8 mouse cellular contexts compared by ENCODE assay signal in genomic region chr7:80403551-80403950, GRCm38 (mm10). TPM values are rescaled to one million over a fixed set of nuclear protein-coding genes. Genes with fewer than 3 reads are reported as not detected.
A peak's percentile ranks its signal among the peaks of the same experiment; 100 is the strongest.
DNase-seq lines count a peak whose midpoint lies in the region; ATAC-seq and TF ChIP-seq lines count a peak whose summit lies in the region.

No protein-coding gene starts in this region.

- DNase-seq in adrenal gland, adult 18-20 months (ENCODE audit: low spot score in 2 of 2): peak; percentile 57 to 58
- peak; percentile 86 for DNase-seq in embryonic facial prominence, embryonic 14.5 days (ENCODE audit: low spot score)
- DNase-seq in heart, postnatal 10 days: peak; percentile 90 to 91
- DNase-seq in kidney, postnatal 36 days: peak; percentile 82 to 86
- DNase-seq in urinary bladder, postnatal 4 days (ENCODE audit: low spot score in 2 of 2): peak; percentile 77

- H3K36me3 ChIP-seq in E14TG2a.4 (ENCODE audit: insufficient read depth, low read length): no peaks in the 10 kb centered on the region
- no peaks in the 10 kb centered on the region for H3K36me3 ChIP-seq in embryonic facial prominence, embryonic 14.5 days (ENCODE audit: control insufficient read depth, insufficient read depth, low read length)
- H3K36me3 ChIP-seq in macrophage (ENCODE audit: inconsistent target): no peaks in the 10 kb centered on the region

- no peak for TF ChIP-seq CTCF in E14TG2a.4 (conservative IDR thresholded peaks at IDR 0.05; ENCODE audit: low read length)

- peaks cover 33% of the 10 kb centered on the region for H3K79me2 ChIP-seq in macrophage (ENCODE audit: inconsistent target)

- intact Hi-C loops in heart, postnatal 10 days (cut with DNase I): loop anchor here (2.0 kb wide), 1 partner anchor 17 kb away; the partner anchor contains the start of gene Fes

- H3K27ac ChIP-seq in embryonic facial prominence, embryonic 14.5 days (replicated peaks; ENCODE audit: low read depth, low read length): peak overlapping the region; percentile 2; the same call in 1 of the 2 replicates
- H3K27ac ChIP-seq in macrophage: peak overlapping the region; percentile 92

- no peaks in the 10 kb centered on the region for H3K9me3 ChIP-seq in E14TG2a.4 (ENCODE audit: low read length)
- no peaks in the 10 kb centered on the region for H3K9me3 ChIP-seq in embryonic facial prominence, embryonic 14.5 days (ENCODE audit: control insufficient read depth, low read length)

- H3K4me3 ChIP-seq in E14TG2a.4 (replicated peaks; ENCODE audit: low read length): peak overlapping the region; percentile 87
- H3K4me3 ChIP-seq in embryonic facial prominence, embryonic 14.5 days (ENCODE audit: low read depth, low read length): peak overlapping the region; percentile 90
- peak overlapping the region; percentile 35 for H3K4me3 ChIP-seq in macrophage (ENCODE audit: inconsistent target)

- peaks cover 76% of the 10 kb centered on the region for H3K27me3 ChIP-seq in E14TG2a.4 (ENCODE audit: insufficient read depth, low read length)
- no peaks in the 10 kb centered on the region for H3K27me3 ChIP-seq in embryonic facial prominence, embryonic 14.5 days (replicated peaks; ENCODE audit: control insufficient read depth, insufficient read depth, low read length)

- H3K4me2 ChIP-seq in embryonic facial prominence, embryonic 14.5 days (ENCODE audit: low read depth, low read length): peak overlapping the region; percentile 89

- peaks cover 32% of the 10 kb centered on the region for H3K4me1 ChIP-seq in E14TG2a.4 (replicated peaks; ENCODE audit: low read depth, low read length)
- peaks cover 18% of the 10 kb centered on the region for H3K4me1 ChIP-seq in embryonic facial prominence, embryonic 14.5 days (ENCODE audit: control insufficient read depth, insufficient read depth, low read length)

- no peak for ATAC-seq in embryonic facial prominence, embryonic 14.5 days (ENCODE audit: low read depth)
- ATAC-seq in erythroid progenitor cell, adult 5-6 weeks (replicated peaks; ENCODE audit: low FRiP score, poor library complexity, severe bottlenecking): no peak

- WGBS in embryonic facial prominence, embryonic 14.5 days: 39% methylated on average over 9 of the region's 9 CpGs
- WGBS in macrophage (ENCODE audit: missing documents): 13% methylated on average over 6 of the region's 9 CpGs

- H3K9ac ChIP-seq in embryonic facial prominence, embryonic 14.5 days (ENCODE audit: low read depth, low read length): peak overlapping the region; percentile 97; the same call in 1 of the 2 replicates

RNA-seq across cellular contexts. Expression of gene Furin, which starts 1.7 kb away (rescaled TPM):
- 100 to 1,000 TPM; 143 to 158 TPM for total RNA-seq in adrenal gland, adult 18-20 months (2021)
- 17.2 and 18.4 TPM in 2 replicates for polyA plus RNA-seq in embryonic facial prominence, embryonic 14.5 days (2014; fragmentation: Nextera tagmentation; extraction: Ambion mirVana)
- 100 to 1,000 TPM; 119 to 139 TPM for total RNA-seq in heart, postnatal 10 days (2021)
- total RNA-seq in macrophage (2018; cell fraction: chromatin; rRNA removed): 100 to 1,000 TPM in 15 of 26 experiments, 10 to 100 TPM in 11; 45.1 to 380 (median 113) TPM
- 100 to 1,000 TPM in 8 of 26 experiments, 10 to 100 TPM in 18; 48.1 to 244 (median 82.1) TPM for total RNA-seq in macrophage (2018; cell fraction: cytosol; rRNA removed)
- total RNA-seq in macrophage (2018; cell fraction: nucleus; rRNA removed): 100 to 1,000 TPM in 22 of 26 experiments, 10 to 100 TPM in 4; 71.1 to 321 (median 139) TPM
- polyA plus RNA-seq in macrophage (2018): 37.1 to 65.0 TPM (median 49.0 TPM) in 3 replicates
- total RNA-seq in erythroid progenitor cell, adult 5-6 weeks (2015; ENCODE audit: low replicate concordance): 22.7 and 51.1 TPM in 2 replicates
- 24.6 and 28.2 TPM in 2 replicates for total RNA-seq in erythroid progenitor cell, adult 5-6 weeks (2017; ENCODE audit: low replicate concordance)

RNA-seq across cellular contexts. Expression of gene Fes, which starts 15.8 kb away (rescaled TPM):
- total RNA-seq in adrenal gland, adult 18-20 months (2021): 10 to 100 TPM in 1 of 2 experiments, 1 to 10 TPM in 1; 8.4 to 13.0 TPM
- polyA plus RNA-seq in embryonic facial prominence, embryonic 14.5 days (2014; fragmentation: Nextera tagmentation; extraction: Ambion mirVana): 14.6 and 15.7 TPM in 2 replicates
- total RNA-seq in heart, postnatal 10 days (2021): 10 to 100 TPM; 19.9 to 21.7 TPM
- 100 to 1,000 TPM; 233 to 743 (median 466) TPM for total RNA-seq in macrophage (2018; cell fraction: chromatin; rRNA removed)
- 100 to 1,000 TPM in 17 of 26 experiments, 10 to 100 TPM in 9; 77.5 to 143 (median 115) TPM for total RNA-seq in macrophage (2018; cell fraction: cytosol; rRNA removed)
- 100 to 1,000 TPM; 141 to 390 (median 271) TPM for total RNA-seq in macrophage (2018; cell fraction: nucleus; rRNA removed)
- 96.8 to 128 TPM (median 114 TPM) in 3 replicates for polyA plus RNA-seq in macrophage (2018)
- 31.0 and 53.2 TPM in 2 replicates for total RNA-seq in erythroid progenitor cell, adult 5-6 weeks (2015; ENCODE audit: low replicate concordance)
- total RNA-seq in erythroid progenitor cell, adult 5-6 weeks (2017; ENCODE audit: low replicate concordance): 9.1 and 17.2 TPM in 2 replicates

RNA-seq across cellular contexts. Expression of gene Man2a2, which starts 32.4 kb away (rescaled TPM):
- 10 to 100 TPM; 76.6 to 88.8 TPM for total RNA-seq in adrenal gland, adult 18-20 months (2021)
- polyA plus RNA-seq in embryonic facial prominence, embryonic 14.5 days (2014; fragmentation: Nextera tagmentation; extraction: Ambion mirVana): 15.7 and 19.3 TPM in 2 replicates
- total RNA-seq in heart, postnatal 10 days (2021): 10 to 100 TPM; 70.5 to 72.0 TPM
- 100 to 1,000 TPM in 16 of 26 experiments, 10 to 100 TPM in 10; 16.5 to 452 (median 118) TPM for total RNA-seq in macrophage (2018; cell fraction: chromatin; rRNA removed)
- 10 to 100 TPM; 10.2 to 96.2 (median 35.6) TPM for total RNA-seq in macrophage (2018; cell fraction: cytosol; rRNA removed)
- total RNA-seq in macrophage (2018; cell fraction: nucleus; rRNA removed): 100 to 1,000 TPM in 9 of 26 experiments, 10 to 100 TPM in 17; 18.0 to 266 (median 60.2) TPM
- polyA plus RNA-seq in macrophage (2018): 15.9 to 83.7 TPM (median 73.2 TPM) in 3 replicates
- 6.5 and 13.0 TPM in 2 replicates for total RNA-seq in erythroid progenitor cell, adult 5-6 weeks (2015; ENCODE audit: low replicate concordance)
- 5.1 and 7.8 TPM in 2 replicates for total RNA-seq in erythroid progenitor cell, adult 5-6 weeks (2017; ENCODE audit: low replicate concordance)

Comparison
In these comparisons a context has a peak if more than half of its experiments do, and no peak if none do; other contexts are left out.
1. H3K4me3 ChIP-seq: peak in every context shown above with its lines; median percentile 90 in embryonic facial prominence, embryonic 14.5 days; 87 in E14TG2a.4; 35 in macrophage.
2. RNA of gene Man2a2, which starts 32.4 kb away (total RNA-seq): 76.6 to 88.8 TPM in adrenal gland, adult 18-20 months and 70.5 to 72.0 TPM in heart, postnatal 10 days; 5.1 to 13.0 TPM in erythroid progenitor cell, adult 5-6 weeks; every median in the first group is over 4 times any median in the second.
3. Peak in every context shown above with its lines, with median percentiles within 50 percentile points of each other: DNase-seq.